Mouse (Mus musculus) ES-E14 (cell line): ENCODE measurements around the gene Traf3ip2.

Experiments used
- CHD2 ChIP-seq: IDR thresholded peaks from 2 replicates; pipeline ENCODE4 v1.6.1; 2014; ENCODE audit warnings: mild to moderate bottlenecking, low read depth, low read length, inconsistent platforms
- HCFC1 ChIP-seq: IDR thresholded peaks from 2 replicates; pipeline ENCODE4 v1.6.1; 2012; ENCODE audit warnings: low read length, inconsistent platforms, borderline replicate concordance; ENCODE audit not compliant: insufficient read depth
- MAFK ChIP-seq: IDR thresholded peaks from 2 replicates; pipeline ENCODE4 v1.6.1; 2014; ENCODE audit warnings: mild to moderate bottlenecking, low read depth, low read length, inconsistent platforms; ENCODE audit not compliant: insufficient read depth
- ZC3H11A ChIP-seq: IDR thresholded peaks from 2 replicates; pipeline ENCODE4 v1.6.1; 2012; ENCODE audit warnings: low read depth, mild to moderate bottlenecking, inconsistent platforms, low read length, borderline replicate concordance
- ZNF384 ChIP-seq: IDR thresholded peaks from 2 replicates; pipeline ENCODE4 v1.6.1; 2012; ENCODE audit warnings: low read depth, low read length, inconsistent platforms

DNA sequence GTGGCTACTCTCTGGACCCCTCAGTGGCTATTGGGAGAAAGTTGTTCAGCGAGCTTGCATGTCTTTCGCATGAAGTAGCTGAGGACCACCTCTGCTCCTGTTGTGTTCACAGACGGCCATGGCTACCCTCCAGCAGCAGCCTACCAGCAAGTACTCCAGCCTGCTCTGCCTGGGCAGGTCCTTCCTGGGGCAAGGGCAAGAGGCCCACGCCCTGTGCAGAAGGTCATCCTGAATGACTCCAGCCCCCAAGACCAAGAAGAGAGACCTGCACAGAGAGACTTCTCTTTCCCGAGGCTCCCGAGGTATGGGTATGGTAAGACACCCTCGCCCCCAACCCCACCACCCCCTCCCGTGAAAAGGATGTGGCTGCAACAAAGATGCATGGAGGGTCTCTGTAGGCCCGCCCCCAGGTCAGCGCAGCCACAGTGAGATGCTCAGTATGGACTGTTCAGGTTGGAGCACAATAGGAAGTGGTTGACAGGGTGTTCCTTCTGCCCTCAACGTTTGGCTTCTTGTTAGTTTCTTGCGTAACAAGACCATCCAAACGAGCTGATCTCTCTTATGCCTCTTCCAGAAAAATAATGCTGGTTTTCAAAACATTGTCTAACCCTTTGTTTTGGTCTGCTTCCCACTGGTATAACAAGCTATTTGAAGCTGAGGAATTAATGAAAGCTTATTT is 21.8 kb downstream of the Traf3ip2 start:
- TF ChIP-seq CHD2 (no peak), ZNF384 (no peak), HCFC1 (no peak), ZC3H11A (no peak), MAFK (no peak)
